Mouse (Mus musculus) G1E (cell line): Measurements from ENCODE around the gene Parva.

Experiments
- CTCF ChIP-seq: IDR thresholded peaks from 2 replicates; pipeline ENCODE4 v1.5.1; 2012; ENCODE audit warnings: low read depth, low read length, inconsistent platforms, mixed read lengths
- GATA1 ChIP-seq: IDR thresholded peaks from 2 replicates; pipeline ENCODE4 v1.6.1; 2012; ENCODE audit warnings: borderline replicate concordance, low read length, inconsistent platforms, mixed read lengths
- GATA2 ChIP-seq: IDR thresholded peaks from 2 replicates; pipeline ENCODE4 v1.6.1; 2012; ENCODE audit warnings: low read depth, low read length, inconsistent platforms, borderline replicate concordance
- POLR2AphosphoS5 ChIP-seq: IDR thresholded peaks from 2 replicates; pipeline ENCODE4 v1.6.1; 2012; ENCODE audit warnings: low read depth, low read length, inconsistent platforms; ENCODE audit not compliant: insufficient replicate concordance
- TAL1 ChIP-seq: conservative IDR thresholded peaks from 2 replicates; pipeline ENCODE4 v1.6.1; 2012; ENCODE audit warnings: low read depth, low read length, inconsistent platforms, mixed read lengths

- TF ChIP-seq CTCF, result no peak
- no peak for TF ChIP-seq TAL1
- TF ChIP-seq GATA1, result no peak
- no peak for TF ChIP-seq GATA2
- no peak for TF ChIP-seq POLR2AphosphoS5
Observed at GRCm38 (mm10) chr7:112472708-112473281, 45.5 kb downstream of the Parva start.
